Mouse (Mus musculus) heart, embryonic 14.5 days (tissue): ENCODE data around the gene Aar2. TPM values are rescaled to one million over a fixed set of nuclear protein-coding genes. Genes with fewer than 3 reads are reported as not detected.

Experiments used
- polyA plus RNA-seq: library from polyadenylated mRNA; unstranded; fragments of >200 nt; fragmentation: Nextera tagmentation; extraction: Ambion mirVana; gene quantifications from 2 replicates; pipeline ENCODE4 v1.2.1, GENCODE M21; 2014

The Aar2 gene
- polyA plus RNA-seq, 1 experiment from 2014 or later: 24.8 TPM

Other genes with a start within 250 kb of the Aar2 start
- 3.0 and 3.7 TPM in 2 replicates for gene Cnbd2, start 235.3 kb upstream of the Aar2 start, polyA plus RNA-seq
- 63.5 and 68.9 TPM in 2 replicates for gene Scand1, start 234.9 kb upstream of the Aar2 start, polyA plus RNA-seq
- gene Epb41l1, start 126.7 kb upstream of the Aar2 start, polyA plus RNA-seq: 1.4 and 1.6 TPM in 2 replicates
- gene Dlgap4, start 66.1 kb downstream of the Aar2 start, polyA plus RNA-seq: 51.4 and 57.6 TPM in 2 replicates
- 2,013 and 2,167 TPM in 2 replicates for gene Myl9, start 227.8 kb downstream of the Aar2 start, polyA plus RNA-seq